In genomic region chr7:133847175-133847574, GRCm38 (mm10) we compare ENCODE assay signal across 17 mouse cellular contexts.
A peak's percentile ranks its signal among the peaks of the same experiment; 100 is the strongest.
DNase-seq lines count a peak whose midpoint lies in the region; ATAC-seq and TF ChIP-seq lines count a peak whose summit lies in the region.
"Had no signal": no experiment of that assay in that cellular context is flagged by ENCODE, and none has a peak within 500 bp of the region (broad histone marks: within the 10 kb centered on the region; RNA-seq: fewer than 3 reads in every experiment).

No protein-coding gene starts in this region.

- no peak overlapping the region for H3K9ac ChIP-seq in ES-Bruce4 (ENCODE audit: low read depth, poor library complexity, severe bottlenecking)
- H3K9ac ChIP-seq in kidney, embryonic 16.5 days (replicated peaks; ENCODE audit: low read length) = no peak overlapping the region
- H3K9ac ChIP-seq in lung, embryonic 15.5 days = no peak overlapping the region
- no peak overlapping the region for H3K9ac ChIP-seq in hindbrain, embryonic 16.5 days (ENCODE audit: low read depth, low read length)
- H3K9ac ChIP-seq: heart, embryonic 12.5 days; liver, embryonic 14.5 days; neural tube, embryonic 13.5 days had no signal

- 29% methylated on average over 1 of the region's 1 CpGs for WGBS in kidney, embryonic 16.5 days
- WGBS in lung, embryonic 15.5 days = 25% methylated on average over 1 of the region's 1 CpGs
- WGBS in hindbrain, embryonic 16.5 days = 19% methylated on average over 1 of the region's 1 CpGs

- H3K9me3 ChIP-seq in ES-Bruce4 (replicated peaks; ENCODE audit: control insufficient read depth, insufficient read depth, low read length, poor library complexity, severe bottlenecking) = no peaks in the 10 kb centered on the region
- no peaks in the 10 kb centered on the region for H3K9me3 ChIP-seq in kidney, embryonic 16.5 days (ENCODE audit: low read length)
- no peaks in the 10 kb centered on the region for H3K9me3 ChIP-seq in lung, embryonic 15.5 days
- no peaks in the 10 kb centered on the region for H3K9me3 ChIP-seq in hindbrain, embryonic 16.5 days (ENCODE audit: control insufficient read depth, low read length)
- H3K9me3 ChIP-seq: limb, embryonic 10.5 days; neural tube, embryonic 13.5 days had no signal

- TF ChIP-seq CTCF in ES-Bruce4 (IDR thresholded peaks at IDR 0.05; ENCODE audit: low read depth, low read length) = no peak

- TF ChIP-seq EP300 in ES-Bruce4 (IDR thresholded peaks at IDR 0.05; ENCODE audit: insufficient read depth, low read depth, low read length) = peak; percentile 47; the same call in 1 of the 2 replicates

- no peak for TF ChIP-seq POLR2A in ES-Bruce4 (IDR thresholded peaks at IDR 0.05; ENCODE audit: insufficient read depth, low read length)

- H3K36me3 ChIP-seq in ES-Bruce4 (ENCODE audit: control insufficient read depth, insufficient read depth, low read length, poor library complexity, severe bottlenecking) = no peaks in the 10 kb centered on the region
- no peaks in the 10 kb centered on the region for H3K36me3 ChIP-seq in kidney, embryonic 16.5 days (ENCODE audit: insufficient read depth, low read length)
- no peaks in the 10 kb centered on the region for H3K36me3 ChIP-seq in lung, embryonic 15.5 days
- no peaks in the 10 kb centered on the region for H3K36me3 ChIP-seq in hindbrain, embryonic 16.5 days (ENCODE audit: control insufficient read depth, insufficient read depth, low read length)
- H3K36me3 ChIP-seq: heart, embryonic 12.5 days; limb, embryonic 10.5 days; neural tube, embryonic 13.5 days had no signal

- no peaks in the 10 kb centered on the region for H3K27me3 ChIP-seq in ES-Bruce4 (ENCODE audit: control insufficient read depth, insufficient read depth, low read length, poor library complexity, severe bottlenecking)
- no peaks in the 10 kb centered on the region for H3K27me3 ChIP-seq in kidney, embryonic 16.5 days (ENCODE audit: insufficient read depth, low read length)
- H3K27me3 ChIP-seq in lung, embryonic 15.5 days = no peaks in the 10 kb centered on the region
- H3K27me3 ChIP-seq in hindbrain, embryonic 16.5 days (replicated peaks; ENCODE audit: control insufficient read depth, insufficient read depth, low read length) = no peaks in the 10 kb centered on the region
- H3K27me3 ChIP-seq: heart, embryonic 12.5 days; neural tube, embryonic 13.5 days had no signal

- ATAC-seq in kidney, embryonic 16.5 days (ENCODE audit: low FRiP score, low TSS enrichment) = 0 out of 2 replicates have a peak, but pooled peaks have one; percentile 31
- peak; percentile 62; the same call in 1 of the 2 replicates for ATAC-seq in lung, embryonic 15.5 days (ENCODE audit: borderline replicate concordance, extremely low read depth, low FRiP score, low TSS enrichment)
- no peak for ATAC-seq in hindbrain, embryonic 16.5 days
- ATAC-seq: forebrain, embryonic 16.5 days had no signal

- H3K4me3 ChIP-seq in ES-Bruce4 (ENCODE audit: low read depth, low read length) = no peak overlapping the region
- H3K4me3 ChIP-seq in kidney, embryonic 16.5 days (ENCODE audit: low read length) = no peak overlapping the region
- no peak overlapping the region for H3K4me3 ChIP-seq in lung, embryonic 15.5 days
- no peak overlapping the region for H3K4me3 ChIP-seq in hindbrain, embryonic 16.5 days (ENCODE audit: low read length)
- H3K4me3 ChIP-seq: gastrocnemius, adult 2 months; heart, embryonic 12.5 days; limb, embryonic 10.5 days; neural tube, embryonic 13.5 days had no signal

- H3K27ac ChIP-seq in ES-Bruce4 (ENCODE audit: insufficient read depth, low read length) = no peak overlapping the region
- no peak overlapping the region for H3K27ac ChIP-seq in kidney, embryonic 16.5 days (ENCODE audit: low read length)
- peak overlapping the region; percentile 43 for H3K27ac ChIP-seq in lung, embryonic 15.5 days
- H3K27ac ChIP-seq in hindbrain, embryonic 16.5 days (ENCODE audit: low read depth, low read length) = no peak overlapping the region
- H3K27ac ChIP-seq: gastrocnemius, adult 2 months; kidney, postnatal 0 days; limb, embryonic 10.5 days; liver, embryonic 14.5 days; neural tube, embryonic 13.5 days had no signal

- H3K4me1 ChIP-seq in ES-Bruce4 (ENCODE audit: control insufficient read depth, insufficient read depth, low read length) = no peaks in the 10 kb centered on the region
- no peaks in the 10 kb centered on the region for H3K4me1 ChIP-seq in kidney, embryonic 16.5 days (ENCODE audit: insufficient read depth, low read length)
- H3K4me1 ChIP-seq in lung, embryonic 15.5 days = peaks cover 19% of the 10 kb centered on the region
- no peaks in the 10 kb centered on the region for H3K4me1 ChIP-seq in hindbrain, embryonic 16.5 days (ENCODE audit: control insufficient read depth, insufficient read depth, low read depth, low read length)
- H3K4me1 ChIP-seq: neural tube, embryonic 13.5 days had no signal

- H3K4me2 ChIP-seq in kidney, embryonic 16.5 days (replicated peaks; ENCODE audit: low read depth, low read length) = no peak overlapping the region
- no peak overlapping the region for H3K4me2 ChIP-seq in lung, embryonic 15.5 days
- no peak overlapping the region for H3K4me2 ChIP-seq in hindbrain, embryonic 16.5 days (ENCODE audit: low read length)
- H3K4me2 ChIP-seq: heart, embryonic 12.5 days; neural tube, embryonic 13.5 days had no signal

- peak; percentile 82 for DNase-seq in R1 (ENCODE audit: low read depth, low spot score)
- no peak for DNase-seq in layer of hippocampus, postnatal 14 days (ENCODE audit: low spot score in 2 of 2)
- no peak for DNase-seq in frontal cortex, postnatal 10 days (ENCODE audit: low spot score in 2 of 2)
- DNase-seq in neural tube, embryonic 10.5 days (ENCODE audit: extremely low spot score, low spot score) = no peak
- DNase-seq: adrenal gland, postnatal 36 days; cerebellum, adult 9-10 months; gastrocnemius, adult 2 months had no signal
